Mouse (Mus musculus) hindbrain, embryonic 12.5 days (tissue): Measurements from ENCODE around the gene Ankfn1. TPM values are rescaled to one million over a fixed set of nuclear protein-coding genes. Genes with fewer than 3 reads are reported as not detected.

Experiments used
- ATAC-seq: fragments of 200-750 bp; cut with Nextera tagmentation; 2 replicates; pipeline ENCODE4 v1.8.0; 2017; ENCODE audit warnings: moderate TSS enrichment; ENCODE audit not compliant: low FRiP score
- H3K27ac ChIP-seq: fragments of 300-500 bp; sonication (generic); 2 replicates; pipeline ENCODE4 v1.5.1; 2016; ENCODE audit warnings: mild to moderate bottlenecking
- H3K27me3 ChIP-seq: fragments of 300-500 bp; sonication (generic); 2 replicates; pipeline ENCODE4 v1.6.1; 2016; ENCODE audit warnings: mild to moderate bottlenecking
- H3K36me3 ChIP-seq: fragments of 300-500 bp; sonication (generic); 2 replicates; pipeline ENCODE4 v1.6.1; 2016; ENCODE audit warnings: mild to moderate bottlenecking
- H3K4me1 ChIP-seq: fragments of 300-500 bp; sonication (generic); 2 replicates; pipeline ENCODE4 v1.6.1; 2016
- H3K4me2 ChIP-seq: fragments of 300-500 bp; sonication (generic); replicated peaks from 2 replicates; pipeline ENCODE4 v1.6.1; 2016; ENCODE audit warnings: mild to moderate bottlenecking
- H3K4me3 ChIP-seq: fragments of 300-500 bp; sonication (generic); 2 replicates; pipeline ENCODE4 v1.5.1; 2016; ENCODE audit warnings: mild to moderate bottlenecking
- H3K9ac ChIP-seq: fragments of 300-500 bp; sonication (generic); 2 replicates; pipeline ENCODE4 v1.6.1; 2016; ENCODE audit warnings: mild to moderate bottlenecking, moderate library complexity
- H3K9me3 ChIP-seq: fragments of 300-500 bp; sonication (generic); replicated peaks from 2 replicates; pipeline ENCODE4 v1.6.1; 2016; ENCODE audit warnings: mild to moderate bottlenecking
- WGBS: fragments of 180-500 bp; shearing (Covaris S2); methylation state at CpG from one replicate; pipeline ENCODE4 v1.1.7; 2016; 5-methylcytosine and 5-hydroxymethylcytosine counted together
- polyA plus RNA-seq: library from polyadenylated mRNA; unstranded; fragments of >200 nt; fragmentation: Nextera tagmentation; extraction: Ambion mirVana; gene quantifications from 2 replicates; pipeline ENCODE4 v1.2.1, GENCODE M21; 2016

Gene Ankfn1
- 2.0 and 2.4 TPM in 2 replicates for polyA plus RNA-seq

- Histone ChIP-seq H3K9ac (no peak within 1 kb of the TSS), H3K36me3 (no peaks in the 10 kb centered on the region), H3K27me3 (no peaks in the 10 kb centered on the region), H3K4me1 (no peaks in the 10 kb centered on the region), H3K27ac (no peak within 1 kb of the TSS), H3K4me2 (no peak within 1 kb of the TSS), H3K9me3 (no peaks in the 10 kb centered on the region), H3K4me3 (no peak within 1 kb of the TSS)
- ATAC-seq: no peak
- WGBS: 50% methylated on average over 7 of the region's 7 CpGs
These were observed at the start of gene Ankfn1 for GRCm38 (mm10) chr11:89777431-89777830. Ankfn1 (minus strand) TSS chr11:89777653.

- Histone ChIP-seq H3K27ac (no peak overlapping the region), H3K4me3 (no peak overlapping the region), H3K27me3 (no peaks in the 10 kb centered on the region), H3K9me3 (no peaks in the 10 kb centered on the region), H3K4me1 (peaks cover 2% of the 10 kb centered on the region; the same call in 1 of the 2 replicates), H3K4me2 (no peak overlapping the region), H3K36me3 (no peaks in the 10 kb centered on the region), H3K9ac (no peak overlapping the region)
- 76% methylated on average over 8 of the region's 8 CpGs for WGBS
- no peak for ATAC-seq
These were observed 46.4 kb upstream of the Ankfn1 start for GRCm38 (mm10) chr11:89823661-89824446.

GRCm38 (mm10) chr11:89818594-89818993 is 41.1 kb upstream of the Ankfn1 start:
- no peak overlapping the region for H3K4me3 ChIP-seq
- no peak overlapping the region for H3K27ac ChIP-seq
- no peaks in the 10 kb centered on the region for H3K27me3 ChIP-seq
- H3K9ac ChIP-seq: no peak overlapping the region
- no peak overlapping the region for H3K4me2 ChIP-seq
- 19% methylated on average over 4 of the region's 4 CpGs for WGBS
- no peaks in the 10 kb centered on the region for H3K36me3 ChIP-seq
- ATAC-seq: no peak
- H3K4me1 ChIP-seq: peaks cover 6% of the 10 kb centered on the region; the same call in 1 of the 2 replicates
- no peaks in the 10 kb centered on the region for H3K9me3 ChIP-seq

GRCm38 (mm10) chr11:89811403-89811802 is 34.0 kb upstream of the Ankfn1 start:
- H3K9me3 ChIP-seq: no peaks in the 10 kb centered on the region
- no peaks in the 10 kb centered on the region for H3K27me3 ChIP-seq
- no peak for ATAC-seq
- H3K4me3 ChIP-seq: no peak overlapping the region
- no peak overlapping the region for H3K27ac ChIP-seq
- WGBS: 100% methylated on average over 1 of the region's 1 CpGs
- no peaks in the 10 kb centered on the region for H3K36me3 ChIP-seq
- H3K4me2 ChIP-seq: no peak overlapping the region
- no peaks in the 10 kb centered on the region for H3K4me1 ChIP-seq
- H3K9ac ChIP-seq: no peak overlapping the region

- peaks cover 8% of the 10 kb centered on the region; the same call in 1 of the 2 replicates for H3K4me1 ChIP-seq
- no peak for ATAC-seq
- H3K27me3 ChIP-seq: no peaks in the 10 kb centered on the region
- no peak overlapping the region for H3K9ac ChIP-seq
- no peak overlapping the region for H3K27ac ChIP-seq
- no peaks in the 10 kb centered on the region for H3K9me3 ChIP-seq
- no peaks in the 10 kb centered on the region for H3K36me3 ChIP-seq
- no peak overlapping the region for H3K4me3 ChIP-seq
- WGBS: 79% methylated on average over 11 of the region's 11 CpGs
- H3K4me2 ChIP-seq: no peak overlapping the region
These were observed 30.5 kb upstream of the Ankfn1 start for GRCm38 (mm10) chr11:89807998-89808397.

- peaks cover 8% of the 10 kb centered on the region; the same call in 1 of the 2 replicates for H3K4me1 ChIP-seq
- H3K4me3 ChIP-seq: no peak overlapping the region
- no peak; the same call in 1 of the 2 replicates for ATAC-seq
- H3K27ac ChIP-seq: no peak overlapping the region
- H3K36me3 ChIP-seq: no peaks in the 10 kb centered on the region
- no peaks in the 10 kb centered on the region for H3K9me3 ChIP-seq
- no peak overlapping the region for H3K4me2 ChIP-seq
- H3K27me3 ChIP-seq: no peaks in the 10 kb centered on the region
- no peak overlapping the region for H3K9ac ChIP-seq
- 39% methylated on average over 5 of the region's 5 CpGs for WGBS
These were observed 27.4 kb upstream of the Ankfn1 start for GRCm38 (mm10) chr11:89804822-89805221.

- Histone ChIP-seq H3K4me1 (peaks cover 8% of the 10 kb centered on the region; the same call in 1 of the 2 replicates), H3K27ac (no peak overlapping the region), H3K27me3 (no peaks in the 10 kb centered on the region), H3K9me3 (no peaks in the 10 kb centered on the region), H3K4me2 (no peak overlapping the region), H3K9ac (no peak overlapping the region), H3K36me3 (no peaks in the 10 kb centered on the region), H3K4me3 (no peak overlapping the region)
- no peak for ATAC-seq
- WGBS: 78% methylated on average over 5 of the region's 5 CpGs
These were observed 26.5 kb upstream of the Ankfn1 start for GRCm38 (mm10) chr11:89803974-89804373.

- H3K9me3 ChIP-seq: no peaks in the 10 kb centered on the region
- H3K4me2 ChIP-seq: no peak overlapping the region
- H3K4me1 ChIP-seq: no peaks in the 10 kb centered on the region
- H3K36me3 ChIP-seq: no peaks in the 10 kb centered on the region
- ATAC-seq: no peak
- no peak overlapping the region for H3K9ac ChIP-seq
- H3K27ac ChIP-seq: no peak overlapping the region
- no peaks in the 10 kb centered on the region for H3K27me3 ChIP-seq
- H3K4me3 ChIP-seq: no peak overlapping the region
- 81% methylated on average over 3 of the region's 3 CpGs for WGBS
These were observed 15.3 kb upstream of the Ankfn1 start for GRCm38 (mm10) chr11:89792709-89793108.

- Histone ChIP-seq H3K4me3 (no peak overlapping the region), H3K9me3 (no peaks in the 10 kb centered on the region), H3K4me2 (no peak overlapping the region), H3K4me1 (no peaks in the 10 kb centered on the region), H3K9ac (no peak overlapping the region), H3K36me3 (no peaks in the 10 kb centered on the region), H3K27ac (no peak overlapping the region), H3K27me3 (no peaks in the 10 kb centered on the region)
- no peak for ATAC-seq
- WGBS: 61% methylated on average over 3 of the region's 3 CpGs
These were observed 1.4 kb downstream of the Ankfn1 start for GRCm38 (mm10) chr11:89776070-89776469.

GRCm38 (mm10) chr11:89774913-89775312 is 2.5 kb downstream of the Ankfn1 start:
- ATAC-seq: no peak
- WGBS: 84% methylated on average over 3 of the region's 3 CpGs

GRCm38 (mm10) chr11:89772941-89773340 is 4.5 kb downstream of the Ankfn1 start:
- 86% methylated on average over 2 of the region's 2 CpGs for WGBS
- H3K4me3 ChIP-seq: no peak overlapping the region
- H3K27ac ChIP-seq: no peak overlapping the region
- no peaks in the 10 kb centered on the region for H3K9me3 ChIP-seq
- no peak for ATAC-seq
- H3K27me3 ChIP-seq: no peaks in the 10 kb centered on the region
- H3K4me1 ChIP-seq: no peaks in the 10 kb centered on the region
- no peaks in the 10 kb centered on the region for H3K36me3 ChIP-seq
- no peak overlapping the region for H3K9ac ChIP-seq
- no peak overlapping the region for H3K4me2 ChIP-seq

More at GRCm38 (mm10) chr11:89774913-89775312, 2.5 kb downstream of the Ankfn1 start:
- Histone ChIP-seq H3K9ac (no peak overlapping the region), H3K9me3 (no peaks in the 10 kb centered on the region), H3K27me3 (no peaks in the 10 kb centered on the region), H3K4me1 (no peaks in the 10 kb centered on the region), H3K4me3 (no peak overlapping the region), H3K27ac (no peak overlapping the region), H3K4me2 (no peak overlapping the region), H3K36me3 (no peaks in the 10 kb centered on the region)

GRCm38 (mm10) chr11:89765770-89766148 is 11.7 kb downstream of the Ankfn1 start:
- ATAC-seq: no peak
- Histone ChIP-seq H3K36me3 (no peaks in the 10 kb centered on the region), H3K4me2 (no peak overlapping the region), H3K27me3 (no peaks in the 10 kb centered on the region; the same call in 1 of the 2 replicates), H3K4me3 (no peak overlapping the region), H3K9me3 (no peaks in the 10 kb centered on the region), H3K27ac (no peak overlapping the region), H3K4me1 (0 out of 2 replicates have a peak, but pooled peaks cover 3% of the 10 kb centered on the region), H3K9ac (no peak overlapping the region)
- WGBS: 58% methylated on average over 2 of the region's 2 CpGs
